Mouse (Mus musculus): Measurements from ENCODE around the gene Lrrc66. TPM values are rescaled to one million over a fixed set of nuclear protein-coding genes. Genes with fewer than 3 reads are reported as not detected.

The Lrrc66 gene
- polyA plus RNA-seq, 1 experiment from 2014 or later, result not detected

Other genes starting within 250 kb of the Lrrc66 start
- gene Cwh43, start 226.5 kb downstream of the Lrrc66 start, polyA plus RNA-seq (2015; fragmentation: Nextera tagmentation; extraction: Ambion mirVana), result 0.15 and 0.48 TPM in 2 replicates
- gene Dcun1d4, start 151.5 kb downstream of the Lrrc66 start, polyA plus RNA-seq (2015; fragmentation: Nextera tagmentation; extraction: Ambion mirVana), result 28.6 and 30.8 TPM in 2 replicates
- 32.7 and 33.4 TPM in 2 replicates for gene Sgcb, start 15.3 kb upstream of the Lrrc66 start, polyA plus RNA-seq (2015; fragmentation: Nextera tagmentation; extraction: Ambion mirVana)
- gene Spata18, start 18.9 kb upstream of the Lrrc66 start, polyA plus RNA-seq (2015; fragmentation: Nextera tagmentation; extraction: Ambion mirVana), result 0.21 TPM in 1 of 2 replicates, not detected in the other

Data from embryonic facial prominence, embryonic 13.5 days (tissue).